Mouse (Mus musculus): ENCODE measurements around the gene Maged2. TPM values are rescaled to one million over a fixed set of nuclear protein-coding genes. Genes with fewer than 3 reads are reported as not detected.
"Not testable (repeated sequence)": the region's sequence is repeated elsewhere in the genome, so short reads cannot be mapped to it uniquely, and the experiment has no call there.

Gene Maged2
- 10 to 100 TPM; 36.1 to 49.0 TPM for total RNA-seq (2021)

GRCm38 (mm10) chrX:150814139-150814469 is at the start of gene Maged2:
Gene Maged2, minus strand, starts transcription at chrX:150814345.
- no peak for DNase-seq (ENCODE audit: low spot score in 2 of 2)

GRCm38 (mm10) chrX:150848230-150848629 is 34.1 kb upstream of the Maged2 start:
- no peak for DNase-seq (ENCODE audit: low spot score in 2 of 2)

More at GRCm38 (mm10) chrX:150814139-150814469, at the start of gene Maged2:
- intact Hi-C loops (cut with DNase I): no loop called here

GRCm38 (mm10) chrX:150845480-150846205 is 31.5 kb upstream of the Maged2 start:
- intact Hi-C loops (cut with DNase I); DNase-seq (ENCODE audit: low spot score in 2 of 2): not testable (repeated sequence)

More at GRCm38 (mm10) chrX:150848230-150848629, 34.1 kb upstream of the Maged2 start:
- intact Hi-C loops (cut with DNase I): no loop called here

- intact Hi-C loops (cut with DNase I): not testable (repeated sequence)
Observed at GRCm38 (mm10) chrX:150843257-150843656, 29.1 kb upstream of the Maged2 start.

GRCm38 (mm10) chrX:150830297-150830696 is 16.2 kb upstream of the Maged2 start:
- DNase-seq (ENCODE audit: low spot score in 2 of 2): no peak
- intact Hi-C loops (cut with DNase I): no loop called here

More at GRCm38 (mm10) chrX:150843257-150843656, 29.1 kb upstream of the Maged2 start:
- not testable (repeated sequence) for DNase-seq (ENCODE audit: low spot score in 2 of 2)

GRCm38 (mm10) chrX:150817278-150817677 is 3.1 kb upstream of the Maged2 start:
- intact Hi-C loops (cut with DNase I): no loop called here
- no peak for DNase-seq (ENCODE audit: low spot score in 2 of 2)

- intact Hi-C loops (cut with DNase I): no loop called here
Observed at GRCm38 (mm10) chrX:150815601-150816000, 1.5 kb upstream of the Maged2 start.

GRCm38 (mm10) chrX:150813464-150814138 is 544 bp downstream of the Maged2 start:
- intact Hi-C loops (cut with DNase I): no loop called here
- peak in 1 of 2 experiments; percentile 11 for DNase-seq (ENCODE audit: low spot score in 2 of 2)

More at GRCm38 (mm10) chrX:150815601-150816000, 1.5 kb upstream of the Maged2 start:
- no peak for DNase-seq (ENCODE audit: low spot score in 2 of 2)

- intact Hi-C loops (cut with DNase I): no loop called here
- peak; percentile 85 to 86 for DNase-seq (ENCODE audit: low spot score in 2 of 2)
Observed at GRCm38 (mm10) chrX:150812787-150813298, 1.3 kb downstream of the Maged2 start.

- DNase-seq (ENCODE audit: low spot score in 2 of 2); intact Hi-C loops (cut with DNase I): not testable (repeated sequence)
Observed at GRCm38 (mm10) chrX:150800987-150801386, 13.2 kb downstream of the Maged2 start.

- intact Hi-C loops (cut with DNase I); DNase-seq (ENCODE audit: low spot score in 2 of 2): not testable (repeated sequence)
Observed at GRCm38 (mm10) chrX:150798493-150799177, 15.5 kb downstream of the Maged2 start.

Other genes with a start within 250 kb of the Maged2 start
- 1 to 10 TPM in 1 of 2 experiments, under 1 TPM in 1; 0.52 to 1.7 TPM for gene Pfkfb1, start 226.1 kb downstream of the Maged2 start, total RNA-seq (2021)
- gene Apex2, start 224.5 kb downstream of the Maged2 start, total RNA-seq (2021): 10 to 100 TPM in 1 of 2 experiments, 1 to 10 TPM in 1; 8.6 to 19.2 TPM
- gene Tro, start 156.8 kb downstream of the Maged2 start, total RNA-seq (2021): 100 to 1,000 TPM; 119 to 158 TPM
- gene Gnl3l, start 203.0 kb upstream of the Maged2 start, total RNA-seq (2021): 100 to 1,000 TPM; 201 TPM
- gene Fgd1, start 231.8 kb upstream of the Maged2 start, total RNA-seq (2021): 10 to 100 TPM; 17.8 to 18.4 TPM

Data from left cerebral cortex, postnatal 36 days (tissue).